Mouse (Mus musculus): Measurements from ENCODE around the gene Klhl9.
"Not testable (repeated sequence)": the region's sequence is repeated elsewhere in the genome, so short reads cannot be mapped to it uniquely, and the experiment has no call there.

Gene Klhl9

GRCm38 (mm10) chr4:88721791-88722721, at the start of gene Klhl9, which contains the start of gene Gm26566:
Gene Klhl9, minus strand, starts transcription at chr4:88722465.
Gene Gm26566, plus strand, starts transcription at chr4:88721805.
- DNase-seq, result peak; percentile 90

DNA sequence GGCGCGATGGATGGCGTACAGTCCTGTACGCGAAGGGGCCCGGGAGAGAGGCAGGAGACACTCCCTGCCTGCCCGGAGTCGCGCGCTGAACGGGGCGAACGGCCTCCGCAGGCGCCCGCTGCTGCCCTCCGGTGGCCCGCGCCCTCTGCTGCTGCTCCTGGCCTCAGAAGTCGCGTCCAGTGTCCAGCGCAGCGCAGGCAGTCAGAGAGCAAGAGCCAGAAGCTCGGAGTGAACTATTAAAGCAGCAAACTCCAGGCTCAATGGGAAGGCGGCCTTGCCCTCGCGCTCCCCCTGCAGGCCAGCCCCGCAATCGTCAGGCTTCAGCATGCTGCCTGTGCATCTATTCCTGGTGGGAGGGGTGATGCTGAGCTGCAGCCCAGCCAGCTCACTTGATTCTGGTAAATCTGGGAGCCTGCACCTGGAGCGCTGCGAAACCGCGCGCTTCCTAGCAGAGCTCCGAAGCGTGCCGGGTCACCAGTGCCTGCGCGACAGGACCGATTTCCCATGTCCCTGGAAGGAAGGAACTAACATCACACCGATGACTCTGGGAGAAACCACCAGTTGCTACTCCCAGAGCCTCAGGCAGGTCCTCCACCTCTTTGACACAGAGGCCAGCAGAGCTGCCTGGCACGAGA, 41.2 kb upstream of the Klhl9 start:
- DNase-seq, result not testable (repeated sequence)

DNA sequence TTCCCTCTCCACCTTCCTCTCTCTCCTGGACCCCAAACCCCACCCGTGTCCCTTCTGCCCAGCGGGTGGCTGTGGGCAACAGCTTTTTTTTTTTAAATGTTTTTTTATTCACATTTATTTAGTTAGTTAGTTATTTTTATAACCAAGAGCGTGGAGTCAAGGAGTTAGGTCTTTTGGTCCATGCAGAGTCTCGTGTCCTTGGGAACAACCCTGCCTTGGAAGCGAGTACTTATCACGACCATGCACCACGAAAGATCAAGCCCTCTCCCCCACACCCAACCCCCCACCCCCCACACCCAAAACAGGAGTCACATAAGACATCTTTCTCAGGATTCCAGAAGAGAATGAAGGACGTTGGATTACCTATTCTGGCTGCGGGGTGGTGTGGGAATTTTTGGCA, 40.1 kb upstream of the Klhl9 start:
- DNase-seq, result peak; percentile 25

DNA sequence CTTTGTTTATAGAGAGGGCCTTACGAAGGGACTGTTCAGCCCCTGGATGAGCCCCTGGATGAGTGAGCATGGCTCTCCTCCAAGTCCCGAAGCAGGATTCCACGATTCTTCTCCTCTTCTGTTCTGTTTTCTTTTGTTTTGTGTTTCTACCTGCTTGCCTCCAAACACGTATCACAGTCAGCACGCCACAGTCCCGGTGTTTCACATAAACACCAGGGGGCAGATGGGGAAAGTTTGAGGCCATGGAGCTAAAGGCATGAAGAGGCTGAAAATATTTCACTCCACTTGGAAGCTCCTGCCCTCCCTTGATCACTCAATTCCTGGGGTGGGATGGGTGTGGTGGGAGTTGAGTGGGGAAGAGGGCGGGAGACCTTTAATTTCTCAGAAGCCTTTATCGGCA, 39.5 kb upstream of the Klhl9 start:
- DNase-seq, result peak; percentile 90

- DNase-seq, result peak; percentile 35
These were observed 38.2 kb upstream of the Klhl9 start for GRCm38 (mm10) chr4:88760431-88760830.

- peak; percentile 47 for DNase-seq
These were observed 37.5 kb upstream of the Klhl9 start, which contains the start of gene Gm13283 for GRCm38 (mm10) chr4:88759610-88760268. Gene Gm13283, plus strand, starts transcription at chr4:88760119.

GRCm38 (mm10) chr4:88758751-88759150, 36.5 kb upstream of the Klhl9 start:
- not testable (repeated sequence) for DNase-seq

DNA sequence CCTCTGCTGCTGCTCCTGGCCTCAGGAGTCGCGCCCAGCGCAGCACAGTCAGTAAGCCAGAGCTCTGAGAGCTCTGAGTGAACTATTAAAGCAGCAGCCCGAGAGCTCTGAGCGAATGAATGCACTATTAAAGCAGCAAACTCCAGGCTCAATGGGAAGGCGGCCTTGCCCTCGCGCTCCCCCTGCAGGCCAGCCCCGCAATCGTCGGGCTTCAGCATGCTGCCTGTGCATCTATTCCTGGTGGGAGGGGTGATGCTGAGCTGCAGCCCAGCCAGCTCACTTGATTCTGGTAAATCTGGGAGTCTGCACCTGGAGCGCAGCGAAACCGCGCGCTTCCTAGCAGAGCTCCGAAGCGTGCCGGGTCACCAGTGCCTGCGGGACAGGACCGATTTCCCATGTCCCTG, 35.4 kb upstream of the Klhl9 start:
- peak; percentile 90 for DNase-seq

DNA sequence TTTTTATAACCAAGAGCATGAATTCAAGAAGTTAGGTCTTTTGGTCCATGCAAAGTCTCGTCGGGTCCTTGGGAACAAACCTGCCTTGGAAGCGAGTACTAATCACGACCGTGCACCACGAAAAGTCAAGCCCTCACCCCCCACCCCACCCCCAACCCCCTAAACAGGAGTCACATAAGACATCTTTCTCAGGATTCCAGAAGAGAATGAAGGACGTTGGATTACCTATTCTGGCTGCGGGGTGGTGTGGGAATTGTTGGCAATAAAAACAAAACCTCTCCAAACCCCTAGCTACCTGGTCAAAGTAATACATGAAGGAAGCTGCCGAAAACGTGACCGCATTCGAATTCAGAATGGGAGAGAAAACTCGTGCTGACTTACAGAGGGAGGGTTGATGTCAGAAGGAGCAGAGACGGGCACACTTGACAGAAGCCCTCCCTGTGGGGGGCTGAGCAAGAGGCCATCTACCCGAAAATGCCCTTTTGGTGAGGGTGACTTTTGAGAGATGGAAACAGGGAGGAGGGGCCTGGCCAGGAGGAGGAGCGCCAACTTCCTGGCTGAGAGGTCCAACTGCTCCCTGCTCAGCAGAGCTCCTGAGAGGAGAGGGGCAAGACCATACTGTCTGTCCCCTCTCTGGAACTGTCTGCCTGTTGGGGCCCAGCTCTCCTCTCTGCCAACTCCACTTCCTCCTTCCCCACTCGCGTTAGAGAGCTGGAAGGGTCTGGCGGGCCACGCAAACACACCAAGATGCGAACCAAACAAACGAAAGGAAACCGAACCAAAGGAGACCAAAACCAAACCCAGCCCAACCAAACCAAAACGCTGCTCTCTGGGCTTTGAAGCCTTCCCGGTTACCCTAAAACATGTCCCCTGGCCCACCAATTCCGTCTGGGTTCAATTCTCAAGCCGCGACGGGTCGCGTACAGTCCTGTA, 34.6 kb upstream of the Klhl9 start:
- DNase-seq, result not testable (repeated sequence)

GRCm38 (mm10) chr4:88754818-88755340, 32.6 kb upstream of the Klhl9 start, which contains the start of gene Gm13271:
Gene Gm13271, plus strand, starts transcription at chr4:88754868.
- DNase-seq, result peak; percentile 73

- DNase-seq, result no peak
These were observed 27.7 kb upstream of the Klhl9 start for GRCm38 (mm10) chr4:88749926-88750325.

GRCm38 (mm10) chr4:88744207-88744606, 21.9 kb upstream of the Klhl9 start:
- no peak for DNase-seq

DNA sequence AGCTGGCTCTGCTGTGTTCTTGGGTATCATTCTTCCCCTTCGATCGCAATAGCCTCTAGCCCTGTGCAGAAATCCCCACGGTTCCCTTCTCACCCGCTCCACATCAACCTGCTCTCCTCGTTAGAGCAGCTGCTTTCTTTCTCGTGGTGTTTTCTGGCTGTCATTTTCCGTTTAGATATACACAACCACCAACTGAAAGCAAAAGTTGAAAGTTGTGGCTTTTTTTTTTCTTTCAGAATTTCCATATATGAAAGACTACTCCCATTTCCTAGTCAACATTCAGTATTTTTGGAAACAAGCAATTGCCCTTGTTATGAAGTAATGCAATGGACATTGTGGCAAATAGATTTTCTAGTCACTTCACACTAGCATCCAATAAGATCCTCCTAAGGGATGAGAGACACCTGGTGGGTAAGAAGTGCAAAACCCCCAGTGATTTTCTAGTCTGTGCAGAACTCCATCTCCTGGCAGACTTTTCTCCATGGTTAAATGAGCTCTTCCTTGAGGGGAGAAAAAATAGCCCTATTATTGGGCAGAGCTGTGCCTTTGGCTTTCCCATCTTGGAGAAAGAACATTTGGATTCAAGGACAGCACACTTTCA, 20.6 kb upstream of the Klhl9 start:
- no peak for DNase-seq

DNA sequence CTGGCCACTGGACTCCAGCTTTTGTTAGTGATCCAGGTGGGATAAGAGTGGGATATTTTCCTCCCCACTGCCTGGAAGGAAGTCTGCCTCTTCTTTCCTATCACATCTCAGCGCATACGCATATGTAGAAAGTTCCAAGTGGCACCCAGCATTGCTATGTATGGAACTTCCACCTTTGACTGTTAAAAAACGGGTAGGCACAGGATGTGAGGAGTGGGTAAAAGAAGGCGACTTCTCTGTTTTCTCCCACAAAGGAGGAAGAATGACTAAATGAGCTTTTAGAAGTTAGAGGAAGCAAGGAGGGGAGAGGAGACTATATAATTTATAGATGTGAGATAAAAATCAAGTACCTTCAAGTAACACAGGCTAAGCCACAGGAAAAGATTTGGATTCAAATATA, 19.2 kb upstream of the Klhl9 start:
- no peak for DNase-seq

DNA sequence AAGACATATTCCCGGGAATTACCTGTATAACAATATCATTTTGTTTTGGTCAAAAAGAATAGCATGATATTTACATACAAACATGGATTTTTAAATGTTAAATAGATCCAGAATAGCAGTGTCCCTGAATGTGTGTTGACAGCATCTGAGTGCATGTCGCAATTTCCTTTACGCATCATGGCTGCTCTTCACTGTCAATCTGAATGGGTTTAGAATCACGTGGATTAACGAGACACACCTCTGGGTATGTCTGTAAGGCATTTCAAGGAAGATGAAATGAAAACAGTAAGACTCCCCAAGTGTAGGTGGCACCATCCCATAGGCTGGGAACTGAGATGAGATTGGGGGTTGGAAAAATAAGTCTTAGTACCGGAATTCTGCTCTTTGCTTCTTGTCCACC, 16.8 kb upstream of the Klhl9 start:
- no peak for DNase-seq

DNA sequence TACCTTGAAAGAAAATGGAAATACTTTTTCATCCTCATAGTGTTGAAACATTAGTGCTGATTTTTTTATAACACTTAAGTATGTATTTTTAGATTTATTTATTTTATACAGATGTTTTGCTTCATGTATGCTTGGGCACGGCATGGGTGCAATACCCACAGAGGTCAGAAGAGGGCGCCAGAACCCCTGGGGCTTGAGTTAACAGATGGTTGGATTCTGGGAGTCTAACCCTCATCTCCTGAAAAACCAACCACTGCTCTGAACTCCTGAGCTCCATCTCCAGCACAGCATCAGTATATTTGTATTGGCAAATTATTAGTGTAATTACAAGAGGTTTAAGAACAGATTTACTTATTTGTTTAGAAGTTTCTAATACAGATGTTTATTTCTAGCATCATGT, 16.2 kb upstream of the Klhl9 start:
- peak; percentile 82 for DNase-seq

DNA sequence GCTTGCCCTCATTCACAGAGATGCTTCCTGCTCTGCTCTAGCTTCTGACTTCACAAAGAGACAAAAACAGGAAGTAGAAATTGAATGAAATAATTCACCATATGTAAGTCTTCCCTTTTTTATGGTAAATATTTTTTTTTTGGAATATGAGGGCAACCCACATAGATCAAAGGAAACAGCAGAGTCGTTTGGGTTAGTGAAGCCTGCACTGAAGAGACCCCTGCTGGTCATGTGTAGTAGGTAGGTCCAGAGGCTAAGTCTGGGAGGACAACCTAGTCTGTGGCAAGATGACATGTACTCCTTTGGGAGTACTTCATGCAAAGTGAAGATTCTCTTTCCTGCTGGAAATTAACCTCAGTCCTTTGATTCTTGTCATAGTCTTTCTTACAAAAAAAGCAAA, 5.1 kb upstream of the Klhl9 start:
- DNase-seq, result peak; percentile 69

DNA sequence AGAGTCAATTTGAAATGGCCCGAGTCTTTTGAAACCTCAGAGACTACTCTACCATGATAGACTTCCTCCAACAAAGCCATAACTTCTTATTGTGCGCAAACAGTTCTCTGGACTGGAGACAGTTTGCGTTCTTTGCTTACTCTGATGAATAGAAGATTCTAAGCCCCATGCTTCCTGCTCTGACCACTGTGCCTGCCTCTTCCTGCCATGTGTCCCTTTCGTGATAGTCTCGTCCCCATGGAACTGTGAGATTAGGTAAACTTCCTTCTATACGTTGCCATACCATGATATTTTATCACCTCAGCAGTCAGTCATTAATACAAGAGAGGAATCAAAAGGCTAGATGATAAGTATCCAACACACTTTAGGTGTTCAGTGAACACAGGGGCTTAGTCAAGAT, 4.5 kb upstream of the Klhl9 start:
- DNase-seq, result no peak

DNA sequence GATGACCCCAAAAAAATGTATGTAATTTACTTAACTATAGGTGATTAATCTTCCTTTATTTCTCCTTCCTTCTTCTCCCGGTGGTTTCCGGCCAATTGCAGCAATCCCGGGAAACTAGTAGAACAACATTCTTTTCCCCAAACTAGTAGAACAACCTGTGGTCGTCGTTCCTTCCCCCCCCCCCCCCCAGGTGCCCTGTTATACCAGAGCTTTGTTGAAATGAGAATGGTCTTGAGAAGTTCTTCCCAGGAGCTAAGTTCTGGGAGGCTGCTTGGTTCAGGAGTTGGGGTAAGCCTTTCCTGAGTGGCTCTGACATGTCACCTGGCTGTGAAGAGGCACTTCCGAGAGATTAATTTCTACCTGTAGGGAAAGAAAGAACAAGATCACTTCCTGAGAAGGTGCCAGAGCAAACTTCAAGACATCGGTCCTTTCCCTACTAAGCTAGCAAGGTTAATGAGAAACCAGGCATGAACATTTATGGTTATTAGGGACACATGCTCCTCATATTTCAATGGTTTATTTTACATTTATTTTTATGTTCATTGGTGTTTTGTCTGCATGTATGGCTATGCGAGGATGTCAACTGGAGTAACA, 1.3 kb upstream of the Klhl9 start:
- no peak for DNase-seq

DNA sequence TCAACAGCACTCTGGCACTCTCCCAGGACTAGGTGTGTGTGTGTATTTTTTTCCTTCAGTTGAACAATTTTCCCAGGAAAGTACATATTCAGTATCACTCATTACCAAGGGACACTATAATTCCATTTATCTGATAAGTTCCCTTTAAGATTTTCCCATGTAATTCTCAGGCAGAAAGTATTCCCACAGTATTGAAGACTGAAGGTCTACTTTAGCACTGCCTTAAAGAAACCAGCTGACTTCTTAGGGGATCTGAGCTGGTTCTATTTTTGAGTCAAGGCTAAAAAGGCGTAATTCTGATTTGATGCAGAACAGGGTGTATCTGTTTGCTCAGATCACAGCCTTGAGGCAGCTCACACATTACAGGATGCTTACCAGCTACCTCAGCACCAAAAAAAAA, 3.5 kb downstream of the Klhl9 start:
- DNase-seq, result no peak

GRCm38 (mm10) chr4:88715059-88715458, 7.2 kb downstream of the Klhl9 start:
- no peak for DNase-seq
